In genomic region chr6:32793163-32793562, GRCm38 (mm10) we compare ENCODE assay signal across 24 mouse cellular contexts.
DNase-seq lines count a peak whose midpoint lies in the region; ATAC-seq lines count a peak whose summit lies in the region.
"Had no signal": no experiment of that assay in that cellular context is flagged by ENCODE, and none has a peak within 500 bp of the region (broad histone marks: within the 10 kb centered on the region; RNA-seq: fewer than 3 reads in every experiment).

No protein-coding gene starts in this region.

- DNase-seq in liver, embryonic 11.5 days (ENCODE audit: low spot score): no peak
- no peak for DNase-seq in liver
- no peak for DNase-seq in liver, embryonic 13.5 days
- DNase-seq in right cerebral cortex, postnatal 25 days: no peak
- DNase-seq in kidney, adult 11 months: no peak
- DNase-seq: adrenal gland, adult 8-10 months; adrenal gland, postnatal 14 days; adrenal gland, postnatal 36 days; B cell, adult 2 months; cerebellum, adult 11-12 months; cerebellum, adult 2 months; cerebellum, adult 9-10 months; cerebellum, postnatal 10 days; cerebellum, postnatal 25 days had no signal

- 73% methylated on average over 3 of the region's 3 CpGs for WGBS in liver, embryonic 11.5 days
- 55% methylated on average over 3 of the region's 3 CpGs for WGBS in liver, embryonic 13.5 days (ENCODE audit: insufficient replicate concordance)
- WGBS in liver, embryonic 15.5 days (ENCODE audit: insufficient replicate concordance): 56% methylated on average over 3 of the region's 3 CpGs

- H3K4me3 ChIP-seq in liver, embryonic 11.5 days (ENCODE audit: low read depth, low read length): no peak overlapping the region
- H3K4me3 ChIP-seq in liver, embryonic 13.5 days (replicated peaks): no peak overlapping the region
- no peak overlapping the region for H3K4me3 ChIP-seq in liver, embryonic 15.5 days (replicated peaks)
- H3K4me3 ChIP-seq: embryonic facial prominence, embryonic 10.5 days; embryonic facial prominence, embryonic 12.5 days; forebrain, embryonic 13.5 days; forebrain, embryonic 15.5 days had no signal

- H3K27me3 ChIP-seq in liver, embryonic 11.5 days (replicated peaks; ENCODE audit: control insufficient read depth, insufficient read depth, low read length): no peaks in the 10 kb centered on the region
- no peaks in the 10 kb centered on the region for H3K27me3 ChIP-seq in liver, embryonic 13.5 days
- H3K27me3 ChIP-seq in liver, embryonic 15.5 days: no peaks in the 10 kb centered on the region
- H3K27me3 ChIP-seq: CH12.LX; embryonic facial prominence, embryonic 12.5 days; forebrain, embryonic 13.5 days; forebrain, embryonic 15.5 days; Patski had no signal

- no peaks in the 10 kb centered on the region for H3K4me1 ChIP-seq in liver, embryonic 11.5 days (replicated peaks; ENCODE audit: control insufficient read depth, insufficient read depth, low read length)
- H3K4me1 ChIP-seq in liver, embryonic 13.5 days (replicated peaks): peaks cover 22% of the 10 kb centered on the region
- peaks cover 12% of the 10 kb centered on the region for H3K4me1 ChIP-seq in liver, embryonic 15.5 days (replicated peaks)

- peaks cover 2% of the 10 kb centered on the region; the same call in 1 of the 2 replicates for H3K36me3 ChIP-seq in liver, embryonic 11.5 days (ENCODE audit: control insufficient read depth, insufficient read depth, low read length)
- H3K36me3 ChIP-seq in liver, embryonic 13.5 days: peaks cover 24% of the 10 kb centered on the region
- H3K36me3 ChIP-seq in liver, embryonic 15.5 days (replicated peaks): peaks cover 21% of the 10 kb centered on the region
- H3K36me3 ChIP-seq: forebrain, embryonic 15.5 days had no signal

- no peak overlapping the region for H3K27ac ChIP-seq in liver, embryonic 11.5 days (ENCODE audit: low read depth, low read length)
- H3K27ac ChIP-seq in liver, embryonic 13.5 days: no peak overlapping the region
- H3K27ac ChIP-seq in liver, embryonic 15.5 days (replicated peaks): 0 out of 2 replicates have a peak overlapping the region, but pooled peaks have one; percentile 38
- H3K27ac ChIP-seq: embryonic facial prominence, embryonic 10.5 days; embryonic facial prominence, embryonic 12.5 days; forebrain, embryonic 13.5 days; forebrain, embryonic 15.5 days had no signal

- H3K4me2 ChIP-seq in liver, embryonic 11.5 days: no peak overlapping the region
- H3K4me2 ChIP-seq in liver, embryonic 13.5 days: no peak overlapping the region
- peak overlapping the region; percentile 20; the same call in 1 of the 2 replicates for H3K4me2 ChIP-seq in liver, embryonic 15.5 days
- H3K4me2 ChIP-seq: embryonic facial prominence, embryonic 12.5 days; forebrain, embryonic 13.5 days; forebrain, embryonic 15.5 days had no signal

- H3K9me3 ChIP-seq in liver, embryonic 11.5 days (ENCODE audit: control insufficient read depth, low read length): no peaks in the 10 kb centered on the region
- no peaks in the 10 kb centered on the region for H3K9me3 ChIP-seq in liver, embryonic 13.5 days (replicated peaks)
- no peaks in the 10 kb centered on the region for H3K9me3 ChIP-seq in liver, embryonic 15.5 days (replicated peaks)
- H3K9me3 ChIP-seq: embryonic facial prominence, embryonic 10.5 days; embryonic facial prominence, embryonic 12.5 days; forebrain, embryonic 13.5 days; forebrain, embryonic 15.5 days; G1E had no signal

- no peak overlapping the region for H3K9ac ChIP-seq in liver, embryonic 11.5 days (ENCODE audit: low read depth, low read length)
- no peak overlapping the region for H3K9ac ChIP-seq in liver, embryonic 13.5 days
- no peak overlapping the region for H3K9ac ChIP-seq in liver, embryonic 15.5 days
- H3K9ac ChIP-seq: embryonic facial prominence, embryonic 12.5 days; forebrain, embryonic 13.5 days; forebrain, embryonic 15.5 days had no signal

- ATAC-seq in liver, embryonic 11.5 days (replicated peaks; ENCODE audit: low FRiP score): 0 out of 2 replicates have a peak, but pooled peaks have one; percentile 34
- peak; percentile 63 for ATAC-seq in liver, embryonic 13.5 days (ENCODE audit: low read depth)
- peak; percentile 51 for ATAC-seq in liver, embryonic 15.5 days (ENCODE audit: insufficient read depth)
- ATAC-seq: activated CD4-positive, CD25-positive, alpha-beta regulatory T cell, adult 4 months; CD4-positive, CD25-positive, alpha-beta regulatory T cell, adult 4 months; forebrain, embryonic 13.5 days; forebrain, embryonic 15.5 days; Patski had no signal
